Mouse (Mus musculus) spleen, postnatal 4 days (tissue): ENCODE measurements around the gene Por.

Source experiments
- DNase-seq, 2 experiments: peaks; one replicate each; pipeline ENCODE4 v3.0.0; 2022; ENCODE audit warnings: low spot score in 2 of 2

The Por gene

GRCm38 (mm10) chr5:135657128-135657527 lies 12.7 kb upstream of the Por start:
- DNase-seq, result no peak

GRCm38 (mm10) chr5:135657703-135658373 lies 12.0 kb upstream of the Por start:
- DNase-seq, result no peak

GRCm38 (mm10) chr5:135659956-135660355 lies 9.9 kb upstream of the Por start:
- no peak for DNase-seq

- no peak for DNase-seq
These were observed 9.3 kb upstream of the Por start for GRCm38 (mm10) chr5:135660535-135660934.

GRCm38 (mm10) chr5:135666890-135667289 lies 2.9 kb upstream of the Por start:
- DNase-seq, result no peak

GRCm38 (mm10) chr5:135668071-135668470 lies 1.8 kb upstream of the Por start:
- no peak for DNase-seq

- no peak for DNase-seq
These were observed 1.0 kb downstream of the Por start for GRCm38 (mm10) chr5:135670881-135671280.

- DNase-seq, result no peak
These were observed 2.7 kb downstream of the Por start for GRCm38 (mm10) chr5:135672509-135672908.

- no peak for DNase-seq
These were observed 3.1 kb downstream of the Por start for GRCm38 (mm10) chr5:135672980-135673379.

GRCm38 (mm10) chr5:135674349-135674775 lies 4.5 kb downstream of the Por start:
- no peak for DNase-seq

- DNase-seq, result no peak
These were observed 5.0 kb downstream of the Por start for GRCm38 (mm10) chr5:135674821-135675220.

GRCm38 (mm10) chr5:135676696-135677095 lies 6.9 kb downstream of the Por start:
- no peak for DNase-seq

GRCm38 (mm10) chr5:135677251-135677650 lies 7.4 kb downstream of the Por start:
- DNase-seq, result no peak

- DNase-seq, result no peak
These were observed 8.6 kb downstream of the Por start for GRCm38 (mm10) chr5:135678481-135678880.

GRCm38 (mm10) chr5:135680967-135681545 lies 11.2 kb downstream of the Por start:
- no peak for DNase-seq

- DNase-seq, result no peak
These were observed 12.2 kb downstream of the Por start for GRCm38 (mm10) chr5:135682009-135682408.

GRCm38 (mm10) chr5:135682942-135683570 lies 13.2 kb downstream of the Por start:
- DNase-seq, result no peak

GRCm38 (mm10) chr5:135690401-135690800 lies 20.6 kb downstream of the Por start:
- DNase-seq, result no peak

GRCm38 (mm10) chr5:135691266-135691665 lies 21.4 kb downstream of the Por start:
- no peak for DNase-seq

- DNase-seq, result no peak
These were observed 23.5 kb downstream of the Por start for GRCm38 (mm10) chr5:135693281-135693853.

- no peak for DNase-seq
These were observed 25.5 kb downstream of the Por start for GRCm38 (mm10) chr5:135695277-135695721.

GRCm38 (mm10) chr5:135697711-135698111 lies 27.9 kb downstream of the Por start:
- no peak for DNase-seq

- DNase-seq, result no peak
These were observed 31.8 kb downstream of the Por start for GRCm38 (mm10) chr5:135701601-135702000.
